Mouse (Mus musculus) forebrain, embryonic 12.5 days (tissue): ENCODE measurements around the gene Ctu1. TPM values are rescaled to one million over a fixed set of nuclear protein-coding genes. Genes with fewer than 3 reads are reported as not detected.

ENCODE experiments used
- ATAC-seq: fragments of 200-750 bp; cut with Nextera tagmentation; 2 replicates; pipeline ENCODE4 v1.8.0; 2017; ENCODE audit warnings: moderate TSS enrichment; ENCODE audit not compliant: low FRiP score
- H3K27ac ChIP-seq: fragments of 300-500 bp; sonication (generic); 2 replicates; pipeline ENCODE4 v1.5.1; 2016; ENCODE audit warnings: mild to moderate bottlenecking
- H3K27me3 ChIP-seq: fragments of 300-500 bp; sonication (generic); 2 replicates; pipeline ENCODE4 v1.6.1; 2016; ENCODE audit warnings: mild to moderate bottlenecking
- H3K36me3 ChIP-seq: fragments of 300-500 bp; sonication (generic); replicated peaks from 2 replicates; pipeline ENCODE4 v1.6.1; 2016; ENCODE audit warnings: mild to moderate bottlenecking
- H3K4me1 ChIP-seq: fragments of 300-500 bp; sonication (generic); 2 replicates; pipeline ENCODE4 v1.6.1; 2016
- H3K4me2 ChIP-seq: fragments of 300-500 bp; sonication (generic); 2 replicates; pipeline ENCODE4 v1.6.1; 2016; ENCODE audit warnings: mild to moderate bottlenecking, moderate library complexity
- H3K4me3 ChIP-seq: fragments of 300-500 bp; sonication (generic); replicated peaks from 2 replicates; pipeline ENCODE4 v1.5.1; 2016; ENCODE audit warnings: mild to moderate bottlenecking
- H3K9ac ChIP-seq: fragments of 300-500 bp; sonication (generic); 2 replicates; pipeline ENCODE4 v1.6.1; 2016; ENCODE audit warnings: mild to moderate bottlenecking
- H3K9me3 ChIP-seq: fragments of 300-500 bp; sonication (generic); 2 replicates; pipeline ENCODE4 v1.6.1; 2016
- WGBS: fragments of 180-500 bp; shearing (Covaris S2); methylation state at CpG from one replicate; pipeline ENCODE4 v1.1.7; 2016; 5-methylcytosine and 5-hydroxymethylcytosine counted together
- polyA plus RNA-seq: library from polyadenylated mRNA; unstranded; fragments of >200 nt; fragmentation: Nextera tagmentation; extraction: Ambion mirVana; gene quantifications from 2 replicates; pipeline ENCODE4 v1.2.1, GENCODE M21; 2016

The Ctu1 gene
- polyA plus RNA-seq: 16.9 and 17.8 TPM in 2 replicates

- no peaks in the 10 kb centered on the region for H3K9me3 ChIP-seq
- H3K4me1 ChIP-seq: peaks cover 13% of the 10 kb centered on the region
- peaks cover 28% of the 10 kb centered on the region for H3K36me3 ChIP-seq
- WGBS: under 1% methylated on average over 26 of the region's 26 CpGs
- H3K27ac ChIP-seq: no peak within 1 kb of the TSS
- H3K4me2 ChIP-seq: peak within 1 kb of the TSS; percentile 77
- ATAC-seq: peak; percentile 92
- H3K27me3 ChIP-seq: no peaks in the 10 kb centered on the region
- H3K9ac ChIP-seq: peak within 1 kb of the TSS; percentile 71
- H3K4me3 ChIP-seq: peak within 1 kb of the TSS; percentile 57
These were observed at the start of gene Ctu1 for GRCm38 (mm10) chr7:43671809-43672580. TSS of gene Ctu1 (plus strand) at chr7:43672016.

GRCm38 (mm10) chr7:43622927-43623326, 48.9 kb upstream of the Ctu1 start:
- Histone ChIP-seq H3K27ac (no peak overlapping the region), H3K4me3 (no peak overlapping the region), H3K9ac (no peak overlapping the region), H3K36me3 (no peaks in the 10 kb centered on the region), H3K27me3 (no peaks in the 10 kb centered on the region), H3K9me3 (no peaks in the 10 kb centered on the region), H3K4me1 (no peaks in the 10 kb centered on the region), H3K4me2 (no peak overlapping the region)
- no peak for ATAC-seq
- WGBS: 86% methylated on average over 7 of the region's 7 CpGs

DNA sequence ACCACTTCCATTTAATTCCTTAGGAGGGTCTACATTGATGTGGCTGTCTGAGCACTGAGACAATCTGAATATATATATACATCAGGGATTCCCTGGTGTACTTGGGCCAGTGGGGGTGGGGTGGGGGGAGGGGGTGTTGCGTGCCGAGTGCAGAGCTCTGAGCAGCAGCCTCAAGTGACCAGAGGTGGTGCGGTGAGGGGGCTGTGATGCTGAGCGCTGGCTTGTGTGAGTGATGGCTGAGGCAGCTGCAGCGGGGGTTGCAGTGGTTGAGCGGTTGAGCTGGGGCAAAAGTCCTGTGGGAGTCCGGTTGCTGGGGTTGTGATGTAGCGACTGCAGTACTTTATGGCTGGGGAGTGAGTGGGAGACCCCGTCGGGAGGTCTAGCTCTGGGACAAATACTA, 48.0 kb upstream of the Ctu1 start:
- 17% methylated on average over 10 of the region's 10 CpGs for WGBS
- Histone ChIP-seq H3K4me1 (no peaks in the 10 kb centered on the region), H3K4me2 (no peak overlapping the region), H3K9me3 (no peaks in the 10 kb centered on the region), H3K9ac (no peak overlapping the region), H3K4me3 (no peak overlapping the region), H3K36me3 (no peaks in the 10 kb centered on the region), H3K27ac (no peak overlapping the region), H3K27me3 (no peaks in the 10 kb centered on the region)
- ATAC-seq: no peak

GRCm38 (mm10) chr7:43625065-43625464, 46.8 kb upstream of the Ctu1 start:
- Histone ChIP-seq H3K4me3 (no peak overlapping the region), H3K36me3 (no peaks in the 10 kb centered on the region), H3K27me3 (no peaks in the 10 kb centered on the region), H3K9ac (no peak overlapping the region), H3K4me1 (no peaks in the 10 kb centered on the region), H3K4me2 (no peak overlapping the region), H3K9me3 (no peaks in the 10 kb centered on the region), H3K27ac (no peak overlapping the region)
- ATAC-seq: no peak
- 63% methylated on average over 3 of the region's 3 CpGs for WGBS

DNA sequence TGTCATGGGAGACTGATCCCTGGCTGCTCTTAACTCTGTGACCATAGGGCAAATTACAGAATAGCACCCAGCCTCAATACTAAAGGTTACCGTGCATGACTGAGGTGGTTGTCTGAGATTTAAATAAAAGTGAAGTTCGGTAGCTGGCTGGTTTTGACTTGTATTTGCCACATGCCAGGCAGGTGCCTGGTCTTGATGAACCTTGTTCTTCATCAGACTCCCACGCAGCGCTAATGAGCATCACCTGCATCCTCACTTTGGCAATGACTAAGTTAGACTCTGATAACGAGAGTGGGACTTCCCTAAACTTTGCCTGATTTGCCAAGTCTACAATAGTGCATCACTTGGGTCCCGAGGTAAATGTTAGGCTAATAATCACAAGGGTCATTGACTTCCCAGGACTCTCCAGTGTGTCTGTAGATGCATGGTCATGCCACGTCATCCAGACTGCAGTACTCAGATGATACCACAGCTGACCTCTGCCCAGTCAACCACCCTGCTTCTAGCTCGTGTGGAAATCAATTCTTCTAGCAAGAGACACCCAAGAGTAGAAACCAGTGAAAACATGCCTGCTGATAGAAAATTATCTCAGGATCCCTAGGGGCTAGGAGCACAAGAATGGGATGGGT, 45.9 kb upstream of the Ctu1 start:
- no peak overlapping the region for H3K9ac ChIP-seq
- H3K9me3 ChIP-seq: no peaks in the 10 kb centered on the region
- ATAC-seq: no peak
- no peaks in the 10 kb centered on the region for H3K36me3 ChIP-seq
- H3K27me3 ChIP-seq: no peaks in the 10 kb centered on the region
- no peak overlapping the region for H3K27ac ChIP-seq
- H3K4me1 ChIP-seq: no peaks in the 10 kb centered on the region
- H3K4me3 ChIP-seq: no peak overlapping the region
- 85% methylated on average over 8 of the region's 8 CpGs for WGBS
- no peak overlapping the region for H3K4me2 ChIP-seq

- H3K9ac ChIP-seq: no peak overlapping the region
- WGBS: 82% methylated on average over 4 of the region's 4 CpGs
- no peak for ATAC-seq
These were observed 37.9 kb upstream of the Ctu1 start for GRCm38 (mm10) chr7:43633940-43634339.

GRCm38 (mm10) chr7:43634500-43634899, 37.3 kb upstream of the Ctu1 start, which contains the start of gene Ceacam18:
TSS of gene Ceacam18 (plus strand) at chr7:43634707.
- no peaks in the 10 kb centered on the region for H3K27me3 ChIP-seq
- H3K9ac ChIP-seq: no peak within 1 kb of the TSS
- WGBS: 76% methylated on average over 6 of the region's 6 CpGs
- no peak for ATAC-seq
- no peaks in the 10 kb centered on the region for H3K36me3 ChIP-seq
- H3K4me3 ChIP-seq: no peak within 1 kb of the TSS
- no peak within 1 kb of the TSS for H3K4me2 ChIP-seq
- H3K27ac ChIP-seq: no peak within 1 kb of the TSS
- no peaks in the 10 kb centered on the region; the same call in 1 of the 2 replicates for H3K4me1 ChIP-seq
- H3K9me3 ChIP-seq: no peaks in the 10 kb centered on the region

More at GRCm38 (mm10) chr7:43633940-43634339, 37.9 kb upstream of the Ctu1 start:
- Histone ChIP-seq H3K27ac (no peak overlapping the region), H3K9me3 (no peaks in the 10 kb centered on the region), H3K27me3 (no peaks in the 10 kb centered on the region), H3K36me3 (no peaks in the 10 kb centered on the region), H3K4me1 (no peaks in the 10 kb centered on the region; the same call in 1 of the 2 replicates), H3K4me2 (no peak overlapping the region), H3K4me3 (no peak overlapping the region)

DNA sequence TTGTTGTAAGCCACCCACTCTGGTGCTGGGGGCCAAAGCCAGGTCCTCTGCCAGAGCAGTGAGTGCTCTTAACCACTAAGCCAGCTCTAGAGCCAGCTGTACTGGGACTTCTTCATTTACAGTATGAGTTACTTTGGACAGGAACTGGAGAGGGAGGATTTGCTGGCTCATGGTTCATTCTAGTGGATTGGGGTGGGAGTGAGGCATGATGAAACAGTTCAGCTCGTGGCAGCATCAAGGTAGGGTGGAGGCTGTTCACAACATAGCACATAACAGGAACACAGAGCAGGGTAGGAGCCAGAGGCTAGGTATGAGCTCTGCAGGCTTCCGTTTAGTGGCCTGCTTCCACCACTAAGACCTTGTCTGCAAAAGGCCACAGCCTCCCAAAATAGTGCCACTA, 35.6 kb upstream of the Ctu1 start:
- Histone ChIP-seq H3K27me3 (no peaks in the 10 kb centered on the region), H3K9me3 (no peaks in the 10 kb centered on the region), H3K36me3 (no peaks in the 10 kb centered on the region), H3K9ac (no peak overlapping the region), H3K4me2 (no peak overlapping the region), H3K4me1 (no peaks in the 10 kb centered on the region; the same call in 1 of the 2 replicates), H3K27ac (no peak overlapping the region), H3K4me3 (no peak overlapping the region)
- ATAC-seq: no peak
- WGBS: 70% methylated on average over 2 of the region's 2 CpGs

DNA sequence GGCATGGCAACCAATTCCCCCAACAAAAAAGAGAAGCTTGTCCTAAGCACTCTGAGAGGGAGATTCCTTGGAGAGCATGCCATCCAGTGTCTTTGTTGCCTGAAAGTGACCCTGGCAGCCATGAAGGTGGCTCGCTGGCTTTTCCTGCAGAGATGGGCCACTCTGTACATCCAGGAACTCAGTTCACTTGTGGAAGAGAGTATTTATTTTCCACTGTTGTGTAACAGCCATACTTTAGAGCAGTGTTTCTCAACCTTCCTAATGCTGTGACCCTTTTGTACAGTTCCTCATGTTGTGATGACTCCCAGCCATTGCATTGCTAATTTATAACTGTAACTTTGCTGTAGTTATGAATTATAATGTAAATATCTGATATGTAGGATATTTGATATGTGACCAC, 34.7 kb upstream of the Ctu1 start:
- Histone ChIP-seq H3K4me1 (no peaks in the 10 kb centered on the region; the same call in 1 of the 2 replicates), H3K4me3 (no peak overlapping the region), H3K9ac (no peak overlapping the region), H3K4me2 (no peak overlapping the region), H3K27ac (no peak overlapping the region), H3K36me3 (no peaks in the 10 kb centered on the region), H3K27me3 (no peaks in the 10 kb centered on the region), H3K9me3 (no peaks in the 10 kb centered on the region)
- no peak for ATAC-seq
- WGBS: 52% methylated on average over 1 of the region's 1 CpGs

DNA sequence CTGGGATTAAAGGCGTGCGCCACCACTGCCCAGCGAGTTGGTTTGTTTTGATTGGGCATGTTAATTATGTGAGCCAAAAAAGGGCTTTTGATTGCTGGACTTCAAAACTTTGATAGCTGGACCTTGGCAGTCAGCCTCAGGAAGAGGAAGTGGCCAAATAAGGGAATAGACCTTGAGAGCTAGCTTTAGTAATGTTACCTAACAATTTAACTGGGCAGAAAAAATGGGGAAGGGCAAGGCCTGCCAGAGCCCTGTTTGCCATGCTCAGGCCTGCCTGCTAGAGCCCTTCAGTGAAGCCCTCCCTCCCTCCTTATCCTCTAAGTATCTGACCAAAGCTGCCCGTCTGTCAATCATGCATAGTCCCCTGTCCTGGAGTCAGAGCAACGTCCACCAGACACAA, 29.2 kb upstream of the Ctu1 start:
- no peak overlapping the region for H3K4me2 ChIP-seq
- H3K4me3 ChIP-seq: no peak overlapping the region
- no peak for ATAC-seq
- H3K27ac ChIP-seq: no peak overlapping the region
- 84% methylated on average over 5 of the region's 5 CpGs for WGBS
- H3K36me3 ChIP-seq: no peaks in the 10 kb centered on the region
- no peaks in the 10 kb centered on the region for H3K4me1 ChIP-seq
- no peak overlapping the region for H3K9ac ChIP-seq
- H3K27me3 ChIP-seq: no peaks in the 10 kb centered on the region
- H3K9me3 ChIP-seq: no peaks in the 10 kb centered on the region

- H3K27me3 ChIP-seq: no peaks in the 10 kb centered on the region
- H3K9me3 ChIP-seq: no peaks in the 10 kb centered on the region
- H3K4me1 ChIP-seq: no peaks in the 10 kb centered on the region
- H3K36me3 ChIP-seq: no peaks in the 10 kb centered on the region
- H3K27ac ChIP-seq: no peak overlapping the region
- ATAC-seq: no peak
- 88% methylated on average over 17 of the region's 17 CpGs for WGBS
- no peak overlapping the region for H3K4me2 ChIP-seq
- no peak overlapping the region for H3K4me3 ChIP-seq
- H3K9ac ChIP-seq: no peak overlapping the region
These were observed 28.7 kb upstream of the Ctu1 start for GRCm38 (mm10) chr7:43643046-43643652.

- Histone ChIP-seq H3K4me2 (no peak overlapping the region), H3K36me3 (no peaks in the 10 kb centered on the region), H3K27me3 (no peaks in the 10 kb centered on the region), H3K4me1 (no peaks in the 10 kb centered on the region), H3K27ac (no peak overlapping the region), H3K9me3 (0 out of 2 replicates have a peak, but pooled peaks cover 4% of the 10 kb centered on the region), H3K4me3 (no peak overlapping the region), H3K9ac (no peak overlapping the region)
- 88% methylated on average over 6 of the region's 6 CpGs for WGBS
- ATAC-seq: no peak
These were observed 19.1 kb upstream of the Ctu1 start for GRCm38 (mm10) chr7:43652683-43653082.
